Mouse (Mus musculus) liver, postnatal 0 days (tissue): Measurements from ENCODE around the gene Rps6ka2.

Experiments
- CTCF ChIP-seq: sonication (generic); IDR thresholded peaks from 2 replicates; pipeline ENCODE4 v1.5.1; 2016; ENCODE audit warnings: antibody characterized with exemption, low read depth
- EP300 ChIP-seq: IDR thresholded peaks from 2 replicates; pipeline ENCODE4 v1.6.1; 2016; ENCODE audit warnings: antibody characterized with exemption, low read depth, mild to moderate bottlenecking

DNA sequence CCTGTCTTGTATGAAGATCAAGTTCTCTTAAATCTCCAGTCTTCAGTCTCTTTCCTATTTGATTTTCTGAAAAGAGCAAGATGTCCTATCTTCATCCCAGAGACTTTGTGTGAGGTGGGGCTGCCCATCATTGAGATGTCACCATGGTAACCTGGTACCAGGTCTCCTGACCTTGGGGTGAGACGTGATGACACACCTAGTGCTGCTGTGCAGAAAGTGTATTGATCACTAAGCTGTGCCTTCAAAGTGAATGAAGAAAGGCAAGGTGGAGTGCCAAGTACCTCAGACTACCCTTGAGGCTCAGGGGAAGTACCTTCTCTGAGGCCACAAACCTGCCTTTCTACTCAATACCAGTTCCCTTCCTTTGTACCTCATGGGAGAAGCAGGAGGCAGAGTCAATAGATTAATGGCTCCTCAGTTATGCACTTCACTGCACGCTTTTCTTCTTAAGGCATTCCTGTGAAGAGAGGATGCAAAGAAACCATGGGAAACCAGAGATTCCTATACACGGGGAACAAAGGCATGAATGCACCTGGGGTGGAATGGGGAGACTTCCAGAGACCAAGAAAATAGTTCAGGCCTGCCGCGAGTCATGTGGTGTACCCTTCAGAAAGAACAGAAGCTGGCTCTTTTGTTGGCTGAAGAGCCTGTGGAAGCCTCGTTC is 77.1 kb downstream of the Rps6ka2 start:
- TF ChIP-seq EP300 (no peak), CTCF (no peak)
